Mouse (Mus musculus) WW6 (cell line): ENCODE measurements around the gene Sptbn2.
"Not testable (repeated sequence)": the region's sequence is repeated elsewhere in the genome, so short reads cannot be mapped to it uniquely, and the experiment has no call there.

ENCODE experiments used
- DNase-seq: peaks from one replicate; pipeline ENCODE4 v3.0.0-alpha.2; 2013; ENCODE audit warnings: low read depth, low spot score

The Sptbn2 gene

GRCm38 (mm10) chr19:4720671-4721244 is 9.8 kb downstream of the Sptbn2 start:
- no peak for DNase-seq

- DNase-seq, result no peak
Observed at GRCm38 (mm10) chr19:4729186-4729585, 18.2 kb downstream of the Sptbn2 start.

GRCm38 (mm10) chr19:4733052-4733451 is 22.1 kb downstream of the Sptbn2 start:
- no peak for DNase-seq

- DNase-seq, result no peak
Observed at GRCm38 (mm10) chr19:4737866-4738265, 26.9 kb downstream of the Sptbn2 start.

GRCm38 (mm10) chr19:4739053-4739452 is 28.1 kb downstream of the Sptbn2 start:
- no peak for DNase-seq

- DNase-seq, result no peak
Observed at GRCm38 (mm10) chr19:4739762-4740161, 28.8 kb downstream of the Sptbn2 start.

GRCm38 (mm10) chr19:4741482-4741881 is 30.5 kb downstream of the Sptbn2 start:
- DNase-seq, result no peak

- no peak for DNase-seq
Observed at GRCm38 (mm10) chr19:4742229-4742628, 31.3 kb downstream of the Sptbn2 start.

- DNase-seq, result no peak
Observed at GRCm38 (mm10) chr19:4743524-4743923, 32.6 kb downstream of the Sptbn2 start.

GRCm38 (mm10) chr19:4744026-4744425 is 33.1 kb downstream of the Sptbn2 start:
- no peak for DNase-seq

- no peak for DNase-seq
Observed at GRCm38 (mm10) chr19:4745057-4745456, 34.1 kb downstream of the Sptbn2 start.

- DNase-seq, result no peak
Observed at GRCm38 (mm10) chr19:4745681-4746080, 34.7 kb downstream of the Sptbn2 start.

- no peak for DNase-seq
Observed at GRCm38 (mm10) chr19:4746611-4747010, 35.6 kb downstream of the Sptbn2 start.

GRCm38 (mm10) chr19:4747631-4748312 is 36.8 kb downstream of the Sptbn2 start:
- no peak for DNase-seq

- DNase-seq, result no peak
Observed at GRCm38 (mm10) chr19:4748493-4748892, 37.5 kb downstream of the Sptbn2 start.

GRCm38 (mm10) chr19:4749975-4750374 is 39.0 kb downstream of the Sptbn2 start:
- DNase-seq, result no peak

- DNase-seq, result peak; percentile 76
Observed at GRCm38 (mm10) chr19:4755565-4756192, 44.7 kb downstream of the Sptbn2 start.

- peak; percentile 96 for DNase-seq
Observed at GRCm38 (mm10) chr19:4756193-4756911, 45.4 kb downstream of the Sptbn2 start, which contains the start of gene Rbm4b. Gene Rbm4b (plus strand): TSS chr19:4756497.

GRCm38 (mm10) chr19:4756921-4757320 is 46.0 kb downstream of the Sptbn2 start:
- DNase-seq, result no peak

- DNase-seq, result not testable (repeated sequence)
Observed at GRCm38 (mm10) chr19:4760544-4760943, 49.6 kb downstream of the Sptbn2 start.

- no peak for DNase-seq
Observed at GRCm38 (mm10) chr19:4762876-4763275, 51.9 kb downstream of the Sptbn2 start.

- no peak for DNase-seq
Observed at GRCm38 (mm10) chr19:4767507-4768148, 56.7 kb downstream of the Sptbn2 start.
